Mouse (Mus musculus): ENCODE measurements around the gene Ccdc27. TPM values are rescaled to one million over a fixed set of nuclear protein-coding genes. Genes with fewer than 3 reads are reported as not detected.

The Ccdc27 gene
- polyA plus RNA-seq, 1 experiment from 2014 or later, result 0.05 TPM

DNA sequence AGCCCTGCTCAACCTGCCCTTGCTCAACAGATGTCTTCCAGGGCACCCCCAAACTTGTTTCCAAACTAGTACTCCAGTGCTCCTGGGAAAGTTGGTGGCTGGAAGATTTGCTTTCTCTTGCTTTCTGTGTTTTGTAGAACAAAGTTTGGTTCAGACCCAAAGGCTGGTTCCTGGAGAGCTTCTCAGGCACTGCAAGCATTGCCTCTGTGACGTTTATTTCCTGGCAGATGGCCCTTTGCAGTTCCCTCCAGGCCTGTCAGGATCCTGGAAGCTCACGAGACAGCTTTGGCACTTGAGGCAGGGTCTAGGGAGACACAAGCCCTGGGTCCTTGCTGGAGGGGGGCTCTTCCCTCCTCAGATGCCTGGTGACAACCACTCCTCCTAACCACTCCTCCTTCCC is 14.2 kb upstream of the Ccdc27 start:
- Histone ChIP-seq H3K9ac (ENCODE audit: low read depth, low read length) (no peak overlapping the region), H3K4me2 (ENCODE audit: low read length) (no peak overlapping the region), H3K9me3 (replicated peaks; ENCODE audit: low read length) (no peaks in the 10 kb centered on the region), H3K27me3 (ENCODE audit: insufficient read depth, low read length) (no peaks in the 10 kb centered on the region), H3K27ac (no peak overlapping the region), H3K4me3 (replicated peaks; ENCODE audit: low read depth, low read length) (no peak overlapping the region), H3K36me3 (ENCODE audit: insufficient read depth, low read length) (no peaks in the 10 kb centered on the region), H3K4me1 (replicated peaks; ENCODE audit: insufficient read depth, low read length) (no peaks in the 10 kb centered on the region)
- no peak for ATAC-seq (replicated peaks; ENCODE audit: low FRiP score, low read depth)
- 29% methylated on average over 2 of the region's 2 CpGs for WGBS
- DNase-seq (ENCODE audit: low spot score), result no peak
- TF ChIP-seq CTCF (IDR thresholded peaks at IDR 0.05; ENCODE audit: low read depth), result no peak

DNA sequence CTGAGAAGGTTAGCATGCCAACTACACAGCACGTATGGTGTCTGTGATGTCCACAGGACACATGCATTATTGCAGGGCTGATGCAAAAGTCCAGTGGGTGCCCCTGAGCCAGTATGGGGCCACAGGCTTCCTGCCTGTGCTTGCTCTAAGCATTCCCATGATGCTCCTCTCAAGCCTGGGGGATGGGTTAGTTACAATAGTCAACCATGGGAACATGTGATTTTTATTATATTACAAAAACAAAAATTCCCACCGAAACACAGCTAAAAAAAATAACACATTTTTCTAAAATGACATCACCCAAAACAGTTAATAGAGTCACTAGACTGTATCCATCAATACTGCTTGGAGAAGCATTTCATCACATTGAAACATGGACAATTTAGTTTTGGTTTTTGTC is 13.6 kb upstream of the Ccdc27 start:
- Histone ChIP-seq H3K27me3 (ENCODE audit: insufficient read depth, low read length) (no peaks in the 10 kb centered on the region), H3K4me3 (replicated peaks; ENCODE audit: low read depth, low read length) (no peak overlapping the region), H3K9me3 (replicated peaks; ENCODE audit: low read length) (no peaks in the 10 kb centered on the region), H3K4me2 (ENCODE audit: low read length) (no peak overlapping the region), H3K4me1 (replicated peaks; ENCODE audit: insufficient read depth, low read length) (no peaks in the 10 kb centered on the region), H3K27ac (no peak overlapping the region), H3K9ac (ENCODE audit: low read depth, low read length) (no peak overlapping the region), H3K36me3 (ENCODE audit: insufficient read depth, low read length) (no peaks in the 10 kb centered on the region)
- WGBS, result 63% methylated on average over 2 of the region's 2 CpGs
- no peak for DNase-seq (ENCODE audit: low spot score)
- no peak for ATAC-seq (replicated peaks; ENCODE audit: low FRiP score, low read depth)
- TF ChIP-seq CTCF (IDR thresholded peaks at IDR 0.05; ENCODE audit: low read depth), result no peak

DNA sequence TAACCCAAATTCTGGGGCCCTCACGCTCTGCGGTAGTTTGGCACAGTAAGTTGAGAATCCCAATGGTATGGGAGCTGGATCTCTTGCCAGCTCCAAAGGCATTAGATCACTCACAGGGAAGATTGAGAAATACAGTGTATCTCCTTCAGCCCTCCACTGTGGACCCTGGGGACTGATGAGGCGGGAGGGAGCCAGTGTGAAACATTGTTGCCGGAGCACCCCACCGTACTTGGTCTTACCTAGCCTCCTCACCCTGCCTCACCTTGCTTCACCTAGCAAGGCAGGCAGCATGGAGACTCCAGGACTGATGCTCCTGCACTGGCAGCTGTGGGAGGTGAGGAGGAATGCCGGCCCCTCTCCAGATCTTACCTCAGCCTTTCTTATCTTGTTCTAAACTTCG is 13.0 kb upstream of the Ccdc27 start:
- Histone ChIP-seq H3K4me2 (ENCODE audit: low read length) (no peak overlapping the region), H3K4me1 (replicated peaks; ENCODE audit: insufficient read depth, low read length) (no peaks in the 10 kb centered on the region), H3K4me3 (replicated peaks; ENCODE audit: low read depth, low read length) (no peak overlapping the region), H3K27ac (no peak overlapping the region), H3K9me3 (replicated peaks; ENCODE audit: low read length) (no peaks in the 10 kb centered on the region), H3K27me3 (ENCODE audit: insufficient read depth, low read length) (no peaks in the 10 kb centered on the region), H3K9ac (ENCODE audit: low read depth, low read length) (no peak overlapping the region), H3K36me3 (ENCODE audit: insufficient read depth, low read length) (no peaks in the 10 kb centered on the region)
- 84% methylated on average over 7 of the region's 7 CpGs for WGBS
- DNase-seq (ENCODE audit: low spot score) (no peak), ATAC-seq (replicated peaks; ENCODE audit: low FRiP score, low read depth) (no peak)
- no peak for TF ChIP-seq CTCF (IDR thresholded peaks at IDR 0.05; ENCODE audit: low read depth)

DNA sequence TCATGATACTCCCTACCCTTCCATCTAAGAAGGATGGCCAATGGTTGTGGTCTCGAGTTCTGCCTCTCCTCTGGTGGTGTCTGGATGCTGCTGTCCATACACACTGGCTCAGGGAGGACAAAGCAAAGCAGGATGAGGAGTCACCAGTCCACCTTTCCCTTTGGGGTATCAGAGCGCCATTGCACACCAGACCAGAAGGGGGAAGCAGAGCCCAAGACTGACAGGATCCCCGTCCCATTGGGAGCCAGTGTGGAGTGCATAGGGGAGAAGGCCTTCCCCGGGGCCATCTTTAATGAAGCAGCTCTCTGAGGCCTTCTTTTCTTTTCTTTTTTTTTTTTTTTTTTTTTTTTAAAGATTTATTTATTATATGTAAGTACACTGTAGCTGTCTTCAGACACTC is 10.6 kb upstream of the Ccdc27 start:
- no peak overlapping the region for H3K4me3 ChIP-seq (replicated peaks; ENCODE audit: low read depth, low read length)
- no peak for DNase-seq (ENCODE audit: low spot score)
- ATAC-seq (replicated peaks; ENCODE audit: low FRiP score, low read depth), result no peak
- peak; percentile 29 for TF ChIP-seq CTCF (IDR thresholded peaks at IDR 0.05; ENCODE audit: low read depth)
- no peaks in the 10 kb centered on the region for H3K36me3 ChIP-seq (ENCODE audit: insufficient read depth, low read length)
- no peak overlapping the region for H3K9ac ChIP-seq (ENCODE audit: low read depth, low read length)
- 68% methylated on average over 4 of the region's 4 CpGs for WGBS
- no peaks in the 10 kb centered on the region for H3K9me3 ChIP-seq (replicated peaks; ENCODE audit: low read length)
- no peak overlapping the region for H3K27ac ChIP-seq
- H3K27me3 ChIP-seq (ENCODE audit: insufficient read depth, low read length), result no peaks in the 10 kb centered on the region
- H3K4me1 ChIP-seq (replicated peaks; ENCODE audit: insufficient read depth, low read length), result no peaks in the 10 kb centered on the region
- H3K4me2 ChIP-seq (ENCODE audit: low read length), result no peak overlapping the region

DNA sequence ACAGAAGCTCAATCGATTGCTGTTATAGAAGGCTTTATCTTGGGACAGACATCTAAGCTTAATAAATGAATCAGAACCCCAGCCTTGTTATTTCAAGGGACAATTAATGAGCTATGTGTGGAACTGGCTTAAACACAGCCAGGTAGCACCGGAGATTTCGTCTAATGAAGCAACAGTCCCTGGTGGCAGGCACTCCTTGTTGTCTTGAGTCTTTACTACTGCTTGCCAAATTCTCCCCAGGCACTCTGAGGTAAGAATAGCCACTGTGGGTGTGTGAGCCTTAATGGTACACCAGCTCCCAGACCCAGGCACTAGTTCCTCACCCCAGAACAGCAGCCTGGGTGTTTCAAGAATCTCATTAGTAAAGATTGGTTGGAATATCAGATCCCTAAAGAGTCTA is 8.9 kb upstream of the Ccdc27 start:
- Histone ChIP-seq H3K4me1 (replicated peaks; ENCODE audit: insufficient read depth, low read length) (no peaks in the 10 kb centered on the region), H3K27me3 (ENCODE audit: insufficient read depth, low read length) (no peaks in the 10 kb centered on the region), H3K27ac (no peak overlapping the region), H3K9me3 (replicated peaks; ENCODE audit: low read length) (no peaks in the 10 kb centered on the region), H3K9ac (ENCODE audit: low read depth, low read length) (no peak overlapping the region), H3K4me3 (replicated peaks; ENCODE audit: low read depth, low read length) (no peak overlapping the region), H3K36me3 (ENCODE audit: insufficient read depth, low read length) (no peaks in the 10 kb centered on the region), H3K4me2 (ENCODE audit: low read length) (no peak overlapping the region)
- DNase-seq (ENCODE audit: low spot score) (no peak), ATAC-seq (replicated peaks; ENCODE audit: low FRiP score, low read depth) (no peak)
- whole genome bisulfite sequencing, result 82% methylated on average over 3 of the region's 3 CpGs
- TF ChIP-seq CTCF (IDR thresholded peaks at IDR 0.05; ENCODE audit: low read depth), result no peak

DNA sequence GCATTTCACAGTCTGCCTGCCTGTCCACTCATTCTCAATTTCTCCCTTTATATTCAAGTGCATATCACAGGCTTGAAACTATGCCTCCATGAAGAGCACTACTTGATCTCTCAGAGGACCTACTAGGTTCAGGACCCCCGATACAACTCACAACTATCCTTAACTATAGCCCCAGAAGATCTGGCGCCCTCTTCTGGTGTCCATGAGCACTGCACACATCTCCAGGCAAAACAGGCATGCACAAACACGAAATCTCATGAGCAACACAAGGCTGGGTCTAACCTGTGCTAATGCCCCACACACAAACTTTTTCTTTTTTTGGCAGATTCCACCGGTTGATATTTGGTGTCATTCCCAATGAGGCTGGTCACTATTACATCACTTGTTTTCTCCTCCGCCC is 3.4 kb upstream of the Ccdc27 start:
- 69% methylated on average over 5 of the region's 5 CpGs for WGBS
- Histone ChIP-seq H3K4me3 (replicated peaks; ENCODE audit: low read depth, low read length) (no peak overlapping the region), H3K27me3 (ENCODE audit: insufficient read depth, low read length) (no peaks in the 10 kb centered on the region), H3K36me3 (ENCODE audit: insufficient read depth, low read length) (no peaks in the 10 kb centered on the region), H3K4me2 (ENCODE audit: low read length) (no peak overlapping the region), H3K9me3 (replicated peaks; ENCODE audit: low read length) (no peaks in the 10 kb centered on the region), H3K4me1 (replicated peaks; ENCODE audit: insufficient read depth, low read length) (no peaks in the 10 kb centered on the region), H3K9ac (ENCODE audit: low read depth, low read length) (no peak overlapping the region), H3K27ac (no peak overlapping the region)
- ATAC-seq (replicated peaks; ENCODE audit: low FRiP score, low read depth) (no peak), DNase-seq (ENCODE audit: low spot score) (no peak)
- TF ChIP-seq CTCF (IDR thresholded peaks at IDR 0.05; ENCODE audit: low read depth), result peak; percentile 37; the same call in 1 of the 2 replicates

DNA sequence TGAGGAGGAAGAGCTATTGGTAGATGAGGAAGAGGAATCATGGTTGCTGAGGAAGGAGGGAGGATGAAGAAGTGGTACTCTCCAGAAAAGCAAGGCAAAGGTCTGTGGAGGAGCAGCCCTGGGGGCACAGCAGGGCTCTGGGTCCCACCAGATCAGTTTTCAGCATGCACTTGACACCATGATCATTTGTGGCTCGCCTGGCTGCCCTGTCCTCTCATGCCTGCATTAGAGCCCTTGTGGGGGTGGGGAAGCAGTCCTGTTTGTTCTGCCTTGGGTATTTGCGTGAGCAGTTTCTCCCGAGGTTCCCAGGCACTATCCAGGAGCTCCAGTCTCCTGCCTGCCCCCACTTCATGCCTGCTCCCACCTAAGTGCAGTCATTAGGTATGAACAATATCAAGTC is 5.4 kb downstream of the Ccdc27 start:
- no peak overlapping the region for H3K27ac ChIP-seq
- H3K4me3 ChIP-seq (replicated peaks; ENCODE audit: low read depth, low read length), result no peak overlapping the region
- H3K9me3 ChIP-seq (replicated peaks; ENCODE audit: low read length), result no peaks in the 10 kb centered on the region
- peak; percentile 62; the same call in 1 of the 2 replicates for ATAC-seq (replicated peaks; ENCODE audit: low FRiP score, low read depth)
- no peaks in the 10 kb centered on the region for H3K4me1 ChIP-seq (replicated peaks; ENCODE audit: insufficient read depth, low read length)
- DNase-seq (ENCODE audit: low spot score), result peak; percentile 64
- no peak overlapping the region for H3K9ac ChIP-seq (ENCODE audit: low read depth, low read length)
- no peak for TF ChIP-seq CTCF (IDR thresholded peaks at IDR 0.05; ENCODE audit: low read depth)
- H3K4me2 ChIP-seq (ENCODE audit: low read length), result no peak overlapping the region
- H3K27me3 ChIP-seq (ENCODE audit: insufficient read depth, low read length), result no peaks in the 10 kb centered on the region
- WGBS, result 24% methylated on average over 3 of the region's 3 CpGs
- no peaks in the 10 kb centered on the region for H3K36me3 ChIP-seq (ENCODE audit: insufficient read depth, low read length)
